Mouse (Mus musculus) forebrain, embryonic 14.5 days (tissue): ENCODE measurements around the gene Ptgfrn. TPM values are rescaled to one million over a fixed set of nuclear protein-coding genes. Genes with fewer than 3 reads are reported as not detected.

Experiments
- ATAC-seq: fragments of 200-750 bp; cut with Nextera tagmentation; 2 replicates; pipeline ENCODE4 v1.8.0; 2017; ENCODE audit warnings: mild to moderate bottlenecking, moderate library complexity
- DNase-seq: peaks from one replicate; pipeline ENCODE4 v3.0.0-alpha.2; 2015; ENCODE audit warnings: low spot score
- H3K27ac ChIP-seq: fragments of 300-500 bp; sonication (generic); 2 replicates; pipeline ENCODE4 v1.5.1; 2014; ENCODE audit warnings: low read depth, mild to moderate bottlenecking, control low read depth, low read length, moderate library complexity
- H3K27me3 ChIP-seq: fragments of 300-500 bp; sonication (generic); replicated peaks from 2 replicates; pipeline ENCODE4 v1.6.1; 2014; ENCODE audit warnings: low read length, control low read depth, mixed read lengths; ENCODE audit not compliant: control insufficient read depth, insufficient read depth
- H3K36me3 ChIP-seq: fragments of 300-500 bp; sonication (generic); 2 replicates; pipeline ENCODE4 v1.6.1; 2014; ENCODE audit warnings: low read length, control low read depth; ENCODE audit not compliant: control insufficient read depth, insufficient read depth
- H3K4me1 ChIP-seq: fragments of 300-500 bp; sonication (generic); 2 replicates; pipeline ENCODE4 v1.6.1; 2014; ENCODE audit warnings: antibody characterized with exemption, low read length, control low read depth; ENCODE audit not compliant: control insufficient read depth, insufficient read depth
- H3K4me2 ChIP-seq: fragments of 300-500 bp; sonication (generic); 2 replicates; pipeline ENCODE4 v1.6.1; 2014; ENCODE audit warnings: mild to moderate bottlenecking, control low read depth, low read length
- H3K4me3 ChIP-seq: fragments of 300-500 bp; sonication (generic); 2 replicates; pipeline ENCODE4 v1.5.1; 2014; ENCODE audit warnings: low read depth, low read length, control low read depth
- H3K9ac ChIP-seq: fragments of 300-500 bp; sonication (generic); 2 replicates; pipeline ENCODE4 v1.6.1; 2014; ENCODE audit warnings: mild to moderate bottlenecking, low read length, control low read depth, moderate library complexity
- H3K9me3 ChIP-seq: fragments of 300-500 bp; sonication (generic); replicated peaks from 2 replicates; pipeline ENCODE4 v1.6.1; 2016; ENCODE audit warnings: low read length, control low read depth, mixed read lengths; ENCODE audit not compliant: control insufficient read depth
- WGBS: fragments of 180-500 bp; shearing (Covaris S2); extraction: QIAGEN DNeasy Blood & Tissue Kit; methylation state at CpG from one replicate; pipeline ENCODE4 v1.1.7; 2014; 5-methylcytosine and 5-hydroxymethylcytosine counted together
- polyA plus RNA-seq: library from polyadenylated mRNA; unstranded; fragments of >200 nt; fragmentation: Nextera tagmentation; extraction: Ambion mirVana; gene quantifications from 2 replicates; pipeline ENCODE4 v1.2.1, GENCODE M21; 2014

The Ptgfrn gene
- polyA plus RNA-seq, 1 experiment from 2014 or later: 4.5 TPM

- H3K9me3 ChIP-seq: no peaks in the 10 kb centered on the region
- no peaks in the 10 kb centered on the region for H3K36me3 ChIP-seq
- H3K9ac ChIP-seq: no peak overlapping the region
- no peak overlapping the region for H3K27ac ChIP-seq
- WGBS: 96% methylated on average over 1 of the region's 1 CpGs
- H3K4me3 ChIP-seq: no peak overlapping the region
- ATAC-seq (no peak), DNase-seq (no peak)
- no peak overlapping the region for H3K4me2 ChIP-seq
- H3K27me3 ChIP-seq: no peaks in the 10 kb centered on the region
- no peaks in the 10 kb centered on the region for H3K4me1 ChIP-seq
Observed at GRCm38 (mm10) chr3:101030630-101031029, 79.4 kb downstream of the Ptgfrn start.

DNA sequence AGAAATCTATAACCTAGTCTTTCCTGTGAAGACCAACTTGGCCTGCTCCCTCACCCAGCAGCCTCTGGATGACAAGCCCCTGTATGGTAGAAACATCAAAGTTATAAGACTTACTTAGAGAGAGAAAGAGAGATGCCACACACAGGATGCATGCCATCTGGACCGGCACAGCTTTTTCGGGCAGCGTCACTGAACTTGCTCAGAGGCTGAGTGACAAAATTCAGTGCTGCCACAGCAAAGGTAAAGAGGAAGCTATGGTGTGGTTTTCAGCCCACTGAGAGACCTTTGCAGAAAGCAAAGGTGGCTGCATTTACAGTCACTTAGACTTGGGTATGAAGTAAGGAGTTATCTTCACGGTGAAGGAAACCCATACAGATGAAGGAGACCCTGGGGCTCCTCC is 80.7 kb downstream of the Ptgfrn start, which contains the start of gene Cd101:
Gene Cd101 (minus strand): TSS at position 218 of the 400 bp plus-strand sequence.
- no peaks in the 10 kb centered on the region for H3K36me3 ChIP-seq
- no peaks in the 10 kb centered on the region for H3K27me3 ChIP-seq
- H3K9ac ChIP-seq: no peak within 1 kb of the TSS
- H3K4me2 ChIP-seq: no peak within 1 kb of the TSS
- ATAC-seq: no peak
- H3K4me1 ChIP-seq: no peaks in the 10 kb centered on the region
- no peak within 1 kb of the TSS for H3K4me3 ChIP-seq
- DNase-seq: no peak
- H3K27ac ChIP-seq: no peak within 1 kb of the TSS
- no peaks in the 10 kb centered on the region for H3K9me3 ChIP-seq
- 93% methylated on average over 4 of the region's 4 CpGs for WGBS

- Histone ChIP-seq H3K27ac (no peak overlapping the region), H3K9me3 (no peaks in the 10 kb centered on the region), H3K36me3 (no peaks in the 10 kb centered on the region), H3K27me3 (no peaks in the 10 kb centered on the region), H3K4me2 (no peak overlapping the region), H3K4me3 (no peak overlapping the region), H3K4me1 (no peaks in the 10 kb centered on the region), H3K9ac (no peak overlapping the region)
- ATAC-seq: no peak
- no peak for DNase-seq
- WGBS: 91% methylated on average over 1 of the region's 1 CpGs
Observed at GRCm38 (mm10) chr3:101026741-101027140, 83.3 kb downstream of the Ptgfrn start.

GRCm38 (mm10) chr3:101022967-101023366 is 87.1 kb downstream of the Ptgfrn start:
- no peaks in the 10 kb centered on the region for H3K4me1 ChIP-seq
- H3K36me3 ChIP-seq: no peaks in the 10 kb centered on the region
- no peaks in the 10 kb centered on the region for H3K9me3 ChIP-seq
- no peak overlapping the region for H3K4me3 ChIP-seq
- WGBS: 91% methylated on average over 6 of the region's 6 CpGs
- no peak for ATAC-seq
- no peaks in the 10 kb centered on the region for H3K27me3 ChIP-seq
- H3K4me2 ChIP-seq: no peak overlapping the region
- H3K27ac ChIP-seq: no peak overlapping the region
- DNase-seq: no peak
- no peak overlapping the region for H3K9ac ChIP-seq

DNA sequence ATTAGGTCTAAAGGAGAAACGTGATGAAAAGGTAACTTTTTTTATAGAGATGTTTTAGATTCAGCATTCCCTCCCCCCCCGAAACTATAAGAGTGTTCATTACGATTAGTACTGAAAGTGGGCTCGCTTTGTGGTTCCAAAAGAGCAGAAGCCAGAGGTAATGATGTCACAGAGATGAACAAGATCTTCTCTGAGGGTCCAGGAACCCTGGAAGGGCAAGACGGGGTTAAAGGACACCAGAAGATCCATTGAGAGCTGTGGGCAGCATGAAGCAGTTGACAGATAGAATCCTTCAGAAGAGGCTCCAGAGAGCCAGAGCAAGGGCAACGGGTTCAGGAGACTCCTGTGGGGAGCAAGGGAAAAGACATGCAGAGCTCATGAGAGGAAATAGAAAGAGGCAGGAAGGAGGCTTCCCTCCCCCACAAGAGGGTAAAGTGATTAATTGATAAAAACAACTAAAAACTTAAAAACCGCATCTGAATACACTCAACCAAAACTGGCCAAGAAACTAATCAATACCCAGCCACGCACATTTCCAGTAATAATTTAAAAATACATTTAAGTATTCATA is 88.5 kb downstream of the Ptgfrn start:
- no peaks in the 10 kb centered on the region for H3K9me3 ChIP-seq
- H3K27ac ChIP-seq: no peak overlapping the region
- H3K27me3 ChIP-seq: no peaks in the 10 kb centered on the region
- H3K4me3 ChIP-seq: no peak overlapping the region
- no peaks in the 10 kb centered on the region for H3K36me3 ChIP-seq
- no peaks in the 10 kb centered on the region for H3K4me1 ChIP-seq
- no peak overlapping the region for H3K9ac ChIP-seq
- H3K4me2 ChIP-seq: no peak overlapping the region
- ATAC-seq: no peak
- WGBS: 77% methylated on average over 8 of the region's 8 CpGs
- no peak for DNase-seq

- WGBS: 91% methylated on average over 5 of the region's 5 CpGs
- H3K27ac ChIP-seq: no peak overlapping the region
- H3K27me3 ChIP-seq: no peaks in the 10 kb centered on the region
- H3K4me2 ChIP-seq: no peak overlapping the region
- no peak overlapping the region for H3K9ac ChIP-seq
- H3K4me3 ChIP-seq: no peak overlapping the region
- H3K9me3 ChIP-seq: no peaks in the 10 kb centered on the region
- no peak for DNase-seq
- no peaks in the 10 kb centered on the region for H3K36me3 ChIP-seq
- H3K4me1 ChIP-seq: no peaks in the 10 kb centered on the region
- no peak for ATAC-seq
Observed at GRCm38 (mm10) chr3:101021073-101021472, 89.0 kb downstream of the Ptgfrn start.

GRCm38 (mm10) chr3:101018494-101018893 is 91.6 kb downstream of the Ptgfrn start:
- Histone ChIP-seq H3K4me2 (no peak overlapping the region), H3K27ac (no peak overlapping the region), H3K4me1 (peaks cover 12% of the 10 kb centered on the region), H3K9me3 (no peaks in the 10 kb centered on the region), H3K27me3 (no peaks in the 10 kb centered on the region), H3K36me3 (no peaks in the 10 kb centered on the region), H3K4me3 (no peak overlapping the region), H3K9ac (no peak overlapping the region)
- DNase-seq: no peak
- 89% methylated on average over 6 of the region's 6 CpGs for WGBS
- ATAC-seq: no peak

DNA sequence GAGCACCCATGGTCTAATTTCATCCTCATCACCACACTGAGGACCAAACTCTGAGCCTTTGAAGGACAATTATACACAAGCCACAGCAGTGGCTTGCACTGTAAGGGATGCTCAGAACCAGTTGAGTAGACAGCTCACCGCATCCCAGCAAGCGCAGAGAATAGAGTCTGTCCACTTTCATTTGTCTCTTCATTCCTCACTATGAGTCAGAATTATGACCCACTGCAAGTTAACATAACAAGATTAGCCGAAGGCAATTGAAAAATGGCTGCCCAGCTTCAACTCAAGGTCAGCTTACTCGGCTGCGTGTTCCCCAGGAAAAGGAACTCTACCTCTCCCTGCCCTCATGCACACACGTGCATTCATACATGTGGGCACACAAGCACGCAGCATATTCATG is 94.0 kb downstream of the Ptgfrn start:
- H3K4me2 ChIP-seq: no peak overlapping the region
- H3K4me3 ChIP-seq: no peak overlapping the region
- no peak for ATAC-seq
- H3K4me1 ChIP-seq: peaks cover 16% of the 10 kb centered on the region
- H3K9me3 ChIP-seq: no peaks in the 10 kb centered on the region
- 92% methylated on average over 7 of the region's 7 CpGs for WGBS
- H3K27me3 ChIP-seq: no peaks in the 10 kb centered on the region
- no peaks in the 10 kb centered on the region for H3K36me3 ChIP-seq
- no peak overlapping the region for H3K9ac ChIP-seq
- no peak for DNase-seq
- no peak overlapping the region for H3K27ac ChIP-seq

- 44% methylated on average over 4 of the region's 4 CpGs for WGBS
- no peak overlapping the region for H3K4me2 ChIP-seq
- no peak overlapping the region for H3K9ac ChIP-seq
- H3K4me3 ChIP-seq: no peak overlapping the region
- no peaks in the 10 kb centered on the region for H3K36me3 ChIP-seq
- H3K4me1 ChIP-seq: peaks cover 16% of the 10 kb centered on the region
- H3K9me3 ChIP-seq: no peaks in the 10 kb centered on the region
- ATAC-seq (no peak), DNase-seq (peak; percentile 9)
- no peak overlapping the region for H3K27ac ChIP-seq
- no peaks in the 10 kb centered on the region for H3K27me3 ChIP-seq
Observed at GRCm38 (mm10) chr3:101015254-101015653, 94.8 kb downstream of the Ptgfrn start.
